Mouse (Mus musculus) hindbrain, embryonic 14.5 days (tissue): ENCODE data around the gene Usp2. TPM values are rescaled to one million over a fixed set of nuclear protein-coding genes. Genes with fewer than 3 reads are reported as not detected.
A peak's percentile ranks its signal among the peaks of the same experiment; 100 is the strongest.

Experiments used
- ATAC-seq: fragments of 200-750 bp; cut with Nextera tagmentation; 2 replicates; pipeline ENCODE4 v1.8.0; 2017; ENCODE audit warnings: moderate number of reproducible peaks, mild to moderate bottlenecking, moderate TSS enrichment, moderate library complexity; ENCODE audit not compliant: low FRiP score
- DNase-seq: peaks from one replicate; pipeline ENCODE4 v3.0.0-alpha.2; 2015; ENCODE audit warnings: low spot score
- H3K27ac ChIP-seq: fragments of 300-500 bp; sonication (generic); 2 replicates; pipeline ENCODE4 v1.5.1; 2014; ENCODE audit warnings: mild to moderate bottlenecking, moderate library complexity
- H3K27me3 ChIP-seq: fragments of 300-500 bp; sonication (generic); 2 replicates; pipeline ENCODE4 v1.6.1; 2014; ENCODE audit warnings: mild to moderate bottlenecking, low read length, mixed read lengths; ENCODE audit not compliant: control insufficient read depth, insufficient read depth
- H3K36me3 ChIP-seq: fragments of 300-500 bp; sonication (generic); replicated peaks from 2 replicates; pipeline ENCODE4 v1.6.1; 2014; ENCODE audit not compliant: control insufficient read depth, insufficient read depth
- H3K4me1 ChIP-seq: fragments of 300-500 bp; sonication (generic); replicated peaks from 2 replicates; pipeline ENCODE4 v1.6.1; 2014; ENCODE audit warnings: antibody characterized with exemption, low read length, mixed read lengths; ENCODE audit not compliant: control insufficient read depth, insufficient read depth
- H3K4me2 ChIP-seq: fragments of 300-500 bp; sonication (generic); replicated peaks from 2 replicates; pipeline ENCODE4 v1.6.1; 2014; ENCODE audit warnings: mild to moderate bottlenecking, moderate library complexity
- H3K4me3 ChIP-seq: fragments of 300-500 bp; sonication (generic); replicated peaks from 2 replicates; pipeline ENCODE4 v1.5.1; 2014; ENCODE audit warnings: mild to moderate bottlenecking, low read length
- H3K9ac ChIP-seq: fragments of 300-500 bp; sonication (generic); 2 replicates; pipeline ENCODE4 v1.6.1; 2014
- H3K9me3 ChIP-seq: fragments of 300-500 bp; sonication (generic); 2 replicates; pipeline ENCODE4 v1.6.1; 2016; ENCODE audit warnings: low read length; ENCODE audit not compliant: control insufficient read depth
- WGBS: fragments of 180-500 bp; shearing (Covaris S2); extraction: QIAGEN DNeasy Blood & Tissue Kit; methylation state at CpG from one replicate; pipeline ENCODE4 v1.1.7; 2014; 5-methylcytosine and 5-hydroxymethylcytosine counted together
- polyA plus RNA-seq: library from polyadenylated mRNA; unstranded; fragments of >200 nt; fragmentation: Nextera tagmentation; extraction: Ambion mirVana; gene quantifications from 2 replicates; pipeline ENCODE4 v1.2.1, GENCODE M21; 2014

Gene Usp2
- polyA plus RNA-seq, 1 experiment from 2014 or later = 8.4 TPM

DNA sequence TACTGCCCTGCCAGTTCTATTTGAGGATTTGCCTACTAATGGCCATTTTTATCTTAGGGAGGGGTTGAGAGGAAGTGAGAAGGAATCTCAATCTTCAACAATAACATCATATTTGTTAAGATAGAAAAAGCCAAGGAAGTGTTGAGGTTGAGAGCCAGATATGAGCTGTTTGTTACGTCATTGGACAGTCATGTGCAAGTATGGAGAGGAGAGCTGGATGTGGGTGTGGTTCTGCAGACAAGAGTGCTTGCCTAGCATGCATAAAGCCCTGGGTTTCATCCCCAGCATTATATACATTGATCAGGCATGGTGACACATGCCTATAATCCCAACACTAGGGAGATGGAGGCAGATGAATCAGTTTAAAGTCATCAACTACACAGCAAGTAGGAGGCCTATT lies 12.9 kb upstream of the Usp2 start:
- Histone ChIP-seq H3K27ac (no peak overlapping the region), H3K9me3 (peaks cover 4% of the 10 kb centered on the region; the same call in 1 of the 2 replicates), H3K9ac (no peak overlapping the region), H3K4me3 (no peak overlapping the region), H3K27me3 (no peaks in the 10 kb centered on the region), H3K36me3 (no peaks in the 10 kb centered on the region), H3K4me1 (no peaks in the 10 kb centered on the region), H3K4me2 (no peak overlapping the region)
- ATAC-seq (no peak), DNase-seq (no peak)
- WGBS = 89% methylated on average over 1 of the region's 1 CpGs

DNA sequence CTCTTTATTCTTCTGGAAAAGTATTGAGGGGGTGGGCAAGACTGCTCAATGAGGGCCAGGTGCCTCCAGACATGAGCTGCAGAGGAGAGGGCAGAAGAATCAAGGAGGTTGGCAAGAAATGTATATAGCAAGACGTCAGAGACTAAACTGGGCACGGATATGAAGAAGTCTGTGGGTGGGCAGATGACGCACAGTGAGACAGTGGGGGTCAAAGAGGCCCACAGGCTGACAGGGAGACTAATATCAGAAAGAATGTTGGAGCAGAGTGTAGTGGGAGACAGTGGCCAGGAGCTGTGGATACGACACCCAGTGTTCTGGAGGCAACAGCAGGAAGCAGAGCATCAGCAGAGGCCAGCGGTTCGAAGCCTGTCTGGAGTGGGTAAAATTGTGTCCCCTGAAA lies 8.2 kb upstream of the Usp2 start:
- H3K27me3 ChIP-seq = no peaks in the 10 kb centered on the region
- no peak overlapping the region for H3K4me3 ChIP-seq
- H3K4me1 ChIP-seq = no peaks in the 10 kb centered on the region
- H3K36me3 ChIP-seq = no peaks in the 10 kb centered on the region
- 83% methylated on average over 6 of the region's 6 CpGs for WGBS
- peaks cover 4% of the 10 kb centered on the region; the same call in 1 of the 2 replicates for H3K9me3 ChIP-seq
- no peak overlapping the region for H3K27ac ChIP-seq
- H3K9ac ChIP-seq = no peak overlapping the region
- no peak overlapping the region for H3K4me2 ChIP-seq
- DNase-seq (no peak), ATAC-seq (no peak)

DNA sequence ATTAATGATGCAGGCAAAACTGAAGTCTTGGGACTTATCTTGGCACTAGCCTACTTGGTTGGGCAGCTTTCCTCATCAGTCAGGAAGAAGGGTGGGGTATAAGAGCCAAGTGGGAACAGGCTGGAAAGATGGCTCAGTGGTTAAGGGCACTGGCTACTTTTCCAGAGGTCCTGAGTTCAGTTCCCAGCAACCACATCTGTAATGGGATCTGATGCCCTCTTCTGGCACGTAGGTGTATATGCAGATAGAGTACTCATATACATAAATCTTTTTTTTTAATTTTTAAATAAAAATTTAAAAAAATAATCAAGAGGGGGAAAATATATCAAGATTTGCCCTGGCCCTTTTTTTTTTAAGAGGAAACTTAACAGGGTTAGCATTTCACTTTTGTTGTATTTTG lies 1.6 kb upstream of the Usp2 start:
- Histone ChIP-seq H3K4me3 (no peak overlapping the region), H3K4me2 (no peak overlapping the region), H3K9ac (no peak overlapping the region), H3K27me3 (no peaks in the 10 kb centered on the region), H3K27ac (no peak overlapping the region), H3K9me3 (no peaks in the 10 kb centered on the region), H3K36me3 (no peaks in the 10 kb centered on the region), H3K4me1 (peaks cover 9% of the 10 kb centered on the region)
- ATAC-seq = no peak
- DNase-seq = no peak
- WGBS = 42% methylated on average over 1 of the region's 1 CpGs

DNA sequence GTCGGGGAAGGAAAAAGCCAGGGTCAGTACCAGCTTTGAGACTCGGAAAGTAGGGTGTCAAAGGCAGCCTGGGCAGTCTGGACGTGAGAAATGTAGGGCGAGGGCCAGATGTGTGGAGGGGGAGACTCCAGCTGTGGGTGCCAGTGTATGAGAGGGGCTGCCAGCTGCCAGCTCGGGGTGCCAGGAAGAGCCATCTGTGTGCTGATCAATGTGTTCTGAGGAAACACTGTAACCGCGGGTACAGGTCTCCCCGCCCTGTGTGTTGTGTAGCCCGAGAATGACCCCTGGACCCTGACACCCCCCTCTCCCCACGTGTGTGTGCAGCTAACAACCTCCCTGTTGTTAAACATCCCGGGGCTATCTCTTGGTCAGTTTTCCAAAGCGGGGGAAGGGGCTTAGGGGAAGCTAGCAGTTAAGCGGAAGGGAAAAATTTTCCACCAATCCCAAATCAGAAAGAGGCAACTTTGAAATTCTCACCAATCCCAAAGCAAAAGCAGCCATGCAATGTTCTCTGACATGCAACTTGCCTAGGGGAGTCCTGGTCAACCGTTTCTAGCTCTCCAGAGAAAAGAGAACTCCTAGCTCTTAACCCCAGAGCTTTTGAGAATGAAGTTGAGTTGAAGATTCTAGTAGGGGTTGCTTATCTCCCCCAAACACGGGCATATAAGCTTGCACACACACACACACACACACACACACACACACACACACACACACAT lies 579 bp downstream of the Usp2 start:
- Histone ChIP-seq H3K9ac (peak overlapping the region; percentile 50), H3K4me2 (peak overlapping the region; percentile 77), H3K9me3 (no peaks in the 10 kb centered on the region), H3K4me1 (peaks cover 23% of the 10 kb centered on the region), H3K4me3 (peak overlapping the region; percentile 46), H3K27me3 (no peaks in the 10 kb centered on the region), H3K36me3 (no peaks in the 10 kb centered on the region), H3K27ac (no peak overlapping the region)
- ATAC-seq = no peak; the same call in 1 of the 2 replicates
- WGBS = 7% methylated on average over 15 of the region's 15 CpGs
- DNase-seq = no peak

DNA sequence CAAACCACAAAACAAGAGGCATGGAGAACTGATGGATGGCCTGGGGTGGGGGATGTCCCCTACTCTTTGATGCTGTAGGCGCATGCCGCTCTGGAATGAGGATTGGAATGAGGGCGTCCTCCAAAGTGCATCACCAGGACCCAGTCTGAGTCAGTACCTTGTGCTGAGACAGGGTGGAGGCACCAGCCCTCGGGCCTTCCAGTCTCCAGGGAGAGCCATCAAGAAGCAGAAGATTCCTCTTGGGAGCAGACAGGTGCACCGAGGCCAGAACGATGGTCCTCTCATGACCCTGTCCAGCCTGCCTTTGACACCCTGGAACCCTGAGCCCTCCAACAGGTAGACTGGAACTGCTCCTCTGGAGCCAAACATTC lies 1.1 kb downstream of the Usp2 start:
- DNase-seq = no peak
- no peak overlapping the region for H3K27ac ChIP-seq
- peaks cover 24% of the 10 kb centered on the region for H3K4me1 ChIP-seq
- H3K9me3 ChIP-seq = no peaks in the 10 kb centered on the region
- H3K9ac ChIP-seq = no peak overlapping the region
- no peaks in the 10 kb centered on the region for H3K27me3 ChIP-seq
- 83% methylated on average over 6 of the region's 6 CpGs for WGBS
- ATAC-seq = no peak
- H3K4me3 ChIP-seq = no peak overlapping the region
- peak overlapping the region; percentile 77; the same call in 1 of the 2 replicates for H3K4me2 ChIP-seq
- no peaks in the 10 kb centered on the region for H3K36me3 ChIP-seq

DNA sequence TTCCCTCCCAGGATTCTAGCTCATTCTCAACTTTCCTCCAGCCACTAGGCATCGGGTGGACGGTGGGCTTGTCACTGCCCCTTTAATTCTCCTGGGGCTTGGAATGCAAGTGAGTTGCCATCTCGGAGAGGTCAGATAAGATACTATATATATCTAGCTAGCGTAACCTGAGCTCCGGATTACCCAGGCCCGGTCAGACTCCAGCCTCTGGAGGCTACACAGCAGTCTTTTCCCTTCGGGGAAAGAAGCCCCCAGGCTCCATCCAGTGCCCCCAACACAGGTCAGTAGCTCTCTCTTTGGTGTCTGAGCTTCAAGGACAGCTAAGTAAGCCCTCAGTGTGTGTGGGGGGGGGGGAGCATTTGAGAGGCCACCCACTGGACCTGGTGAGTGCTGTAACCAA lies 2.4 kb downstream of the Usp2 start:
- no peak overlapping the region for H3K9ac ChIP-seq
- no peak overlapping the region for H3K4me3 ChIP-seq
- H3K9me3 ChIP-seq = no peaks in the 10 kb centered on the region
- no peaks in the 10 kb centered on the region for H3K36me3 ChIP-seq
- no peaks in the 10 kb centered on the region for H3K27me3 ChIP-seq
- no peak for DNase-seq
- no peak overlapping the region for H3K4me2 ChIP-seq
- no peak for ATAC-seq
- 38% methylated on average over 7 of the region's 7 CpGs for WGBS
- H3K27ac ChIP-seq = no peak overlapping the region
- peaks cover 24% of the 10 kb centered on the region for H3K4me1 ChIP-seq

DNA sequence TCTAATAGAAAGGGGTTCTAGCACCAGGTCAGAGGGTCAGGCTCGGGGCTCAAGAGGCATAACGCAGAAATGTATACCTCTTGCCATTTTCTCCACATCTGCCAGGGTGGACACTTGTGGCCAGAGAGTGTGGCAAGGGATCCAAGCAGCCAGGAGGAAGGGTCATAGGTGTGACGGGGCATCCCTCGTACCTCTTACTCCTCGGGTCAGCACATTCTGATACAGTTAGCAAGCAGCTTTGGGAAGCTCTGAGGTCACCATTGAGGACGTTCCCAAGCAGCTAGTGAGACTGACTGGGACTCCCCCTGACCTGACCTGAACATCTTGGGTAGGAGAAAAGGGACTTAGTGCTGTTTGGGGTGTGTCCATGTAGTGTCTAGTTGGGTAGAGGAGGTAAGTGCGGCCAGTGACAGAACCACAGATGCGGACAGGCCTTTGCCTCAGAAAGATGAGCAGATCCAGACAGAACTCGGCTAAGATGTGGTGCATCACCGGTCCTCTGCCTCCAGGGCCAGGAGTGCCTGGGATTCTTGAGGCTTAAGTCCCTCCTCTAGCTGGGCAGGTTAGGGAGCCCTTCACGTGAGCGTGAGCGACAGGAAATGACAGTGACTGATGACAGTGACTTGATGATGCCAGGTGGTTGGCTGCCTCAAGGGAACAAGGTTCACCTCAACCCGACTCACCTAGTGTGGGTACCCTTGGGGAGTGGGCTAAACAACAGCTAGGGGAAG lies 3.5 kb downstream of the Usp2 start:
- no peak for ATAC-seq
- H3K27me3 ChIP-seq = no peaks in the 10 kb centered on the region
- WGBS = 75% methylated on average over 14 of the region's 14 CpGs
- H3K36me3 ChIP-seq = no peaks in the 10 kb centered on the region
- H3K27ac ChIP-seq = no peak overlapping the region
- no peak for DNase-seq
- H3K9me3 ChIP-seq = no peaks in the 10 kb centered on the region
- peaks cover 24% of the 10 kb centered on the region for H3K4me1 ChIP-seq
- no peak overlapping the region for H3K4me3 ChIP-seq
- H3K9ac ChIP-seq = no peak overlapping the region
- no peak overlapping the region for H3K4me2 ChIP-seq

DNA sequence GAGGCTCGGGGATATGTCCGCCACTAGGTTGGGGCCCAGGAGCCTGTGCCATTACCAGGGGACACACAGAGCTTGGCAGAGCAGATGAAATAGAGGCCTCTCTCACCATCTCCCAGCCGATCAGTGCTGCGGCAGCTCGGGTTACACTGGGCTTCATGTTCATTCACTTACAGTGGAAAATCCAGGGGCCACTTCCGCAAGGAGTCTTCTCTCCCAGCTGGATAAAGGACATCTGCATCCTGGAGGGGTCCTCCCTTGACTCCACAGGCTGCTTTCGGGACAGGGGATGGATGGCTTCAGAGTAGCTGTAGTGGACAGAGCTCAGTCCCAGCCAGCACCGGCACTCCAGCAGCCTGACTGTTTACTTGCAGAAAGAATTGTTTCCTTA lies 4.0 kb downstream of the Usp2 start:
- Histone ChIP-seq H3K36me3 (no peaks in the 10 kb centered on the region), H3K4me3 (no peak overlapping the region), H3K27me3 (no peaks in the 10 kb centered on the region), H3K9ac (no peak overlapping the region), H3K4me1 (peaks cover 24% of the 10 kb centered on the region), H3K27ac (no peak overlapping the region), H3K4me2 (no peak overlapping the region), H3K9me3 (no peaks in the 10 kb centered on the region)
- 49% methylated on average over 8 of the region's 8 CpGs for WGBS
- no peak for ATAC-seq
- DNase-seq = no peak

DNA sequence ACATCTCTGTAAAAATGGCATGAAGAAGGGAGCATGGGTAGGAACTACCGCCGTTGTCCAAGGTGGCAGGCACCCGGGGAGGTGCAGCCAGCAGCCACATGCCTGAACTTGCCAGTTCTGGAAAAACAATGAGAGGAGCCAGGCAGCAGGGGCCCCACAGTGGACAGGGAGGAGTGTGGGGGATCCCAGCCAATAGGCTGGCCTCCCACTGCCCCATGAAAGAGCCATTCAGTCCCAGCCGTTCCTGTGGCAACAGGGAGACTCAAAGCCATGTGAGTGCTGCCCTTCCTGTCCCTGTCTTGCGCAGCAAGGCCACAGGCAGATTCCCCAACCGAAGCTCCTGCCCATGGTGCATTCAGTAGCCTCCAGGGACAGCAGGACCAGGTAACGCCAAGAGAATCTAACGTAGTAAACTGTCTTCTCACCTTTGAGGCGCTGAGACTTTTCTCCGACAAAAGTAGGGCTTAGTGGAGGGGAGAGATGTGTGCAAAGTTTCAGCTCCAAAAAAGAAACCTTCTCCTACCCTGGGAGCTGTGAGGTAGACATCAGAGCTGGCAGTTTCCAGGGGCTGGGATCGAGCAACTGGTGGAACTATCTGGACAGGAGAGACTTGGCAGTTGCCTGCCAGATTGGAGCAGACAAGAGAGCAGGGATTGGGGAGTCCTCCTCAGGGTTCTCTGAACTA lies 5.2 kb downstream of the Usp2 start:
- 18% methylated on average over 11 of the region's 11 CpGs for whole genome bisulfite sequencing
- ATAC-seq (peak; percentile 58; the same call in 1 of the 2 replicates), DNase-seq (no peak)
- Histone ChIP-seq H3K4me3 (no peak overlapping the region), H3K27ac (peak overlapping the region; percentile 78), H3K9ac (0 out of 2 replicates have a peak overlapping the region, but pooled peaks have one; percentile 10), H3K27me3 (no peaks in the 10 kb centered on the region), H3K4me1 (peaks cover 19% of the 10 kb centered on the region), H3K36me3 (no peaks in the 10 kb centered on the region), H3K4me2 (peak overlapping the region; percentile 31), H3K9me3 (no peaks in the 10 kb centered on the region)
